Mouse (Mus musculus): ENCODE measurements around the gene Kars.

GRCm38 (mm10) chr8:111947954-111948353, 63.2 kb downstream of the Kars start:
- TF ChIP-seq POLR2A (IDR thresholded peaks at IDR 0.05; ENCODE audit: insufficient read depth, low read length) (no peak), CTCF (IDR thresholded peaks at IDR 0.05; ENCODE audit: low read depth, low read length) (no peak)

All from ES-Bruce4 (cell line).